Mouse (Mus musculus): Measurements from ENCODE around the gene Pip4k2b. TPM values are rescaled to one million over a fixed set of nuclear protein-coding genes. Genes with fewer than 3 reads are reported as not detected.

Pip4k2b gene
- polyA plus RNA-seq, 1 experiment from 2014 or later: 0.65 TPM

DNA sequence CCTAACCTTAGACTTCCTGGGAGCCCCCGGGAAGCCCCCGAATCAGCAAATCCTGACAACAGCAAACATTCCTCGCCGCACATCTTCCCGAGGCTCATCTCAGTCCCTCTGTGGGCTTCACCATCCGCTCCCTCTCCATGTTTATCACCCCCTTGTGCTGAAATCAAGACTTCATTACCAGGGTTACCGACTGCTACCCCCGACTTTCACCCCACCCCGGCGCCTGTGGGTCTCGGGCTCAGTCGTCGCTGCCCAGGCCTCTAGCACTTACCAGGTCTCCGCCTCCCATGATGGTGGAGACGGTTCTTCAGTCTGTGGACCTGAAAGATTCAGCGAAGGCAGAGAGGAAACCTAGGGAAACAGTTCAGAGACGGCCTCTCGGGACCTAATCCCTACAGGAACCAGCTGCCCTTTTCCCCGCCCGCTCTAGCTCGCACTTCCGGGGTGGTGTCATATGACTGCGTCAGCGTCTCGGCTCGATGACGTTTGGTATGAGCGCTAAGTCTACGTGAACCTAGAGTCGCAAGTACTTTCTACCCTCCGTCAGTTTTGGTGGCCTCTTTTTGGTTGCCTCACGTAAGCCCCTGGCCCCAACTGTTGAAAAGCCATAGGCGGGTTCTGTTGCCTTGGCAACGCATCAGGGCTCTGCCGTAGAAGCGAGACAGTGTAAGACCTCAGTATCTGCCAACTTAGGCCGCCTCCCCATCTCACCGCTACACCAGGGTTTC lies 21.8 kb upstream of the Pip4k2b start, which contains the start of gene Cwc25:
Cwc25 (minus strand) TSS at position 403 of the 728 bp plus-strand sequence.
- peak within 1 kb of the TSS; percentile 95 for H3K9ac ChIP-seq (ENCODE audit: low read depth, low read length)
- ATAC-seq (ENCODE audit: low read depth): peak; percentile 95
- H3K36me3 ChIP-seq (ENCODE audit: control insufficient read depth, insufficient read depth): peaks cover 16% of the 10 kb centered on the region
- H3K4me3 ChIP-seq (ENCODE audit: low read depth, low read length): peak within 1 kb of the TSS; percentile 96
- WGBS (ENCODE audit: insufficient replicate concordance): under 1% methylated on average over 38 of the region's 38 CpGs
- no peaks in the 10 kb centered on the region; the same call in 1 of the 2 replicates for H3K27me3 ChIP-seq (ENCODE audit: control insufficient read depth, insufficient read depth, low read depth, low read length)
- H3K4me2 ChIP-seq (ENCODE audit: low read depth, low read length): peak within 1 kb of the TSS; percentile 81
- H3K4me1 ChIP-seq (ENCODE audit: control insufficient read depth, low read depth, low read length): peaks cover 9% of the 10 kb centered on the region
- H3K27ac ChIP-seq (ENCODE audit: low read length): peak within 1 kb of the TSS; percentile 92
- H3K9me3 ChIP-seq (replicated peaks; ENCODE audit: control insufficient read depth, low read length): no peaks in the 10 kb centered on the region

DNA sequence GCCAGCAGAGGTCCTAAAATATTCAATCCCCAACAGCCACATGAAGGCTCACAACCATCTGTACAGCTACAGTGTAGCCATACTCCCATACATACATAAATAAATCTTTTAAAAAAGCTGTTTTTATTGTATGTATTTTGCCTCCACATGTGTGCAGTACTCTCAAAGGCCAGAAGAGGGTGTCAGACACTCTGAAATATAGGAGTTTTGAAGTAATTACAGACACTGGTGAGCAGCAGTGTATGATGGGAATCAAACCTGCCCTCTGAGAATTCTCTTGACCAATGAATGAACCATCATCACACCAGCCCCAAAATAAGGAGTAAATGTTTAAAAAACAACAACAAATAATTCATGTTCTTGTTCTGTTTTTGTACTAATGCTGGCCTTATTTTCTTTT lies 17.1 kb upstream of the Pip4k2b start:
- Histone ChIP-seq H3K36me3 (ENCODE audit: control insufficient read depth, insufficient read depth) (peaks cover 30% of the 10 kb centered on the region), H3K27ac (ENCODE audit: low read length) (no peak overlapping the region), H3K9me3 (replicated peaks; ENCODE audit: control insufficient read depth, low read length) (no peaks in the 10 kb centered on the region), H3K4me2 (ENCODE audit: low read depth, low read length) (no peak overlapping the region), H3K4me1 (ENCODE audit: control insufficient read depth, low read depth, low read length) (peaks cover 9% of the 10 kb centered on the region), H3K4me3 (ENCODE audit: low read depth, low read length) (no peak overlapping the region), H3K9ac (ENCODE audit: low read depth, low read length) (no peak overlapping the region), H3K27me3 (ENCODE audit: control insufficient read depth, insufficient read depth, low read depth, low read length) (no peaks in the 10 kb centered on the region)
- no peak for ATAC-seq (ENCODE audit: low read depth)

DNA sequence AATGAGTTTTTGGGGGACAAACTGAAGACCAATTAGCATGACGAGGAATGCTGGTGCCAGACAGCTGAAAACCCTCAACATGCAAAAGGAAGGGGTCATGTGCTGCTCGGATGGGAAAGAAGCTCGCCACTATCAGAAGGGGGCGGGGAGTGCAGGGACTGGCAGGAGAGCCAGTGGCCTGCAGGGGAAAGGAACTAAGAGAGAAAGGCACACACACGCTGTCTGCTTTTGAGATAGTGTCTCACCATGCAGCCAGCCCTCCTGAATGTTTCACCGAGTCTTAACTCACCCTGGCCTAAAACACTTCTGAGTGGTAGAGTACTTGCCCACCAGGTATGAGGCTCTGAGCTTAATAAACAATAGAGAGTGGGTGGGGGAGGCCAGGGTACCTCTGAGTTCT lies 14.4 kb upstream of the Pip4k2b start:
- Histone ChIP-seq H3K9me3 (replicated peaks; ENCODE audit: control insufficient read depth, low read length) (no peaks in the 10 kb centered on the region), H3K27me3 (ENCODE audit: control insufficient read depth, insufficient read depth, low read depth, low read length) (no peaks in the 10 kb centered on the region), H3K36me3 (ENCODE audit: control insufficient read depth, insufficient read depth) (peaks cover 31% of the 10 kb centered on the region), H3K4me3 (ENCODE audit: low read depth, low read length) (no peak overlapping the region), H3K4me2 (ENCODE audit: low read depth, low read length) (no peak overlapping the region), H3K4me1 (ENCODE audit: control insufficient read depth, low read depth, low read length) (no peaks in the 10 kb centered on the region), H3K9ac (ENCODE audit: low read depth, low read length) (no peak overlapping the region), H3K27ac (ENCODE audit: low read length) (no peak overlapping the region)
- WGBS (ENCODE audit: insufficient replicate concordance): 69% methylated on average over 6 of the region's 6 CpGs
- no peak for ATAC-seq (ENCODE audit: low read depth)

DNA sequence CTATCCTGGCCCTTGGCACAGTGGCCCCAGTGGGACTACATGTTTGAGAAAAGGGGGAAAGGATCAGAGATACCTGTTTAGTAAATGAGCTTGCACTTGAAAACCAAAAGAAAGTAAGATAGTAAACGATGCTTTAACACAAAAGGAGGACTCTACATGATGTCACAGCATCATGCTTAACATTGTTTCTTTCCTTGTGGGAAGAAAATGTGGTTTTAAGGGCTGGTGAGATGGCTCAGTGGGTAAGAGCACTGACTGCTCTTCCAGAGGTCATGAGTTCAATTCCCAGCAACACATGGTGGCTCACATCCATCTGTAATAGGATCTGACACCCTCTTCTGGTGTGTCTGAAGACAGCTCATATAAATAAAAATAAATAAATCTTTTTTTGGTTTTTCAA lies 13.6 kb upstream of the Pip4k2b start:
- H3K4me1 ChIP-seq (ENCODE audit: control insufficient read depth, low read depth, low read length): no peaks in the 10 kb centered on the region
- H3K27ac ChIP-seq (ENCODE audit: low read length): no peak overlapping the region
- 82% methylated on average over 1 of the region's 1 CpGs for WGBS (ENCODE audit: insufficient replicate concordance)
- no peak overlapping the region for H3K9ac ChIP-seq (ENCODE audit: low read depth, low read length)
- no peak overlapping the region for H3K4me3 ChIP-seq (ENCODE audit: low read depth, low read length)
- no peaks in the 10 kb centered on the region for H3K9me3 ChIP-seq (replicated peaks; ENCODE audit: control insufficient read depth, low read length)
- no peak for ATAC-seq (ENCODE audit: low read depth)
- no peaks in the 10 kb centered on the region for H3K27me3 ChIP-seq (ENCODE audit: control insufficient read depth, insufficient read depth, low read depth, low read length)
- no peak overlapping the region for H3K4me2 ChIP-seq (ENCODE audit: low read depth, low read length)
- H3K36me3 ChIP-seq (ENCODE audit: control insufficient read depth, insufficient read depth): peaks cover 38% of the 10 kb centered on the region

DNA sequence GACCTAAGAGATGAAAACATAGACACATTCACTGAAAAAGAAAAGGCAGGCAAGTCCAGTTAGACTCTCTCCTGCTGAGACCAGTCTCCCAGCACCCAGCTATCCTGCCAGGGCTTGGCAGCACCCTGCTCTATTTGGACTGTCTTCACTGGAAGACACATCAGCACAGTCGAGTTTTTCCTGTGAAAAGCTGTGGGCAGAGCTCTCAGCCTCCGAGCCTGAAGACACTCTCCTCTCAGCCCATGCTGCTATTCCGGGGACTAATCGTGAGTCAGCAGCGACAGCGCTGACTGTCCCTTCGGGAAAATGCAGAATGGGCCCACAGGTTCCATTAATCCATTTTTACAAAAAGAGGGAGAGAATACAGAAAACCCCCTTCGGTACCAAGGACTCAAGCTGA lies 8.8 kb upstream of the Pip4k2b start:
- no peak overlapping the region for H3K9ac ChIP-seq (ENCODE audit: low read depth, low read length)
- 82% methylated on average over 8 of the region's 8 CpGs for WGBS (ENCODE audit: insufficient replicate concordance)

DNA sequence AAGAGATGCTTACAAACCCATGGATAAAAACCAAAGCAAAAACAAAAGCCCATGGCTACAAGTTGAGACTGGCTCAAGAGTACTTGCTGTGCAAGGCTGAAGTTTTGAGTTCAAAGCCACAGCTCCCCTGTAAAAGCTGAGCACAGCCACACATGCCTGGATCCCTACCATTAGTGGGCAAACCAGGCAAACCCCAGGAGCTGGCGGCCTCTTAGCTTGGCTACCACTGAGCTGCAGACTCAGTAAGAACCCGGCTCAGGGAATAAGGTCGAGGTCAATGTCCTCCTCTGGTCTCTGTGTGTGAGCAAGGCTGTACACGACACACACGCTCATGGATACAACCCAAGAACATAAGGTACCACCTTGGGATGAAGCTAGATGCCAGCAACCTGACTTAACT lies 4.0 kb upstream of the Pip4k2b start:
- H3K36me3 ChIP-seq (ENCODE audit: control insufficient read depth, insufficient read depth): peaks cover 34% of the 10 kb centered on the region
- H3K27me3 ChIP-seq (ENCODE audit: control insufficient read depth, insufficient read depth, low read depth, low read length): no peaks in the 10 kb centered on the region
- no peak overlapping the region for H3K9ac ChIP-seq (ENCODE audit: low read depth, low read length)
- WGBS (ENCODE audit: insufficient replicate concordance): 78% methylated on average over 5 of the region's 5 CpGs
- H3K27ac ChIP-seq (ENCODE audit: low read length): no peak overlapping the region
- no peaks in the 10 kb centered on the region for H3K9me3 ChIP-seq (replicated peaks; ENCODE audit: control insufficient read depth, low read length)
- no peak overlapping the region for H3K4me3 ChIP-seq (ENCODE audit: low read depth, low read length)
- H3K4me1 ChIP-seq (ENCODE audit: control insufficient read depth, low read depth, low read length): peaks cover 12% of the 10 kb centered on the region
- ATAC-seq (ENCODE audit: low read depth): no peak
- H3K4me2 ChIP-seq (ENCODE audit: low read depth, low read length): no peak overlapping the region

More for the DNA sequence above, 8.8 kb upstream of the Pip4k2b start:
- ATAC-seq (ENCODE audit: low read depth): no peak
- peaks cover 43% of the 10 kb centered on the region for H3K36me3 ChIP-seq (ENCODE audit: control insufficient read depth, insufficient read depth)
- H3K4me3 ChIP-seq (ENCODE audit: low read depth, low read length): no peak overlapping the region
- H3K9me3 ChIP-seq (replicated peaks; ENCODE audit: control insufficient read depth, low read length): no peaks in the 10 kb centered on the region
- no peak overlapping the region for H3K4me2 ChIP-seq (ENCODE audit: low read depth, low read length)
- no peaks in the 10 kb centered on the region for H3K4me1 ChIP-seq (ENCODE audit: control insufficient read depth, low read depth, low read length)
- no peaks in the 10 kb centered on the region for H3K27me3 ChIP-seq (ENCODE audit: control insufficient read depth, insufficient read depth, low read depth, low read length)
- H3K27ac ChIP-seq (ENCODE audit: low read length): no peak overlapping the region

DNA sequence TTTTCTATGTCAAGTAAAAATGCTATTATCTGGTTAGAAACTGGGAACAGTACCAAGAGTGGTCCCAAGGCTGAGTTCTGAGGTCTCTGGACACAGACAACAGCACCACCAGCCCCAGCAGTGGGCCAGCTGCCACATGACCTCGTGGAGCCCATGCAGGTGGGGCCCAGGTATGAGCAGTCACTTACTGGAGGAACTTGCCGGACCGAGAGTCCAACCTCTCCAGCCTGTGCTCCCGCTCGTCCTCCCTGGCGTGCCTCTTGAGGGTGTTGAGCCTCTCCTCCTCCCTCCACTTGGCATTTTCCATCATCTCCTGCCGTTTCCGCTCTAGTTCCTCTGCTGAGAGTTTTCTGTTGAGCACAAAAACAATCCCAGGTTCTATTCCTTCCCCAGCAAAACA lies 3.3 kb upstream of the Pip4k2b start:
- Histone ChIP-seq H3K27ac (ENCODE audit: low read length) (no peak overlapping the region), H3K4me3 (ENCODE audit: low read depth, low read length) (no peak overlapping the region), H3K36me3 (ENCODE audit: control insufficient read depth, insufficient read depth) (peaks cover 28% of the 10 kb centered on the region), H3K9me3 (replicated peaks; ENCODE audit: control insufficient read depth, low read length) (no peaks in the 10 kb centered on the region), H3K4me1 (ENCODE audit: control insufficient read depth, low read depth, low read length) (peaks cover 19% of the 10 kb centered on the region), H3K4me2 (ENCODE audit: low read depth, low read length) (no peak overlapping the region), H3K27me3 (ENCODE audit: control insufficient read depth, insufficient read depth, low read depth, low read length) (no peaks in the 10 kb centered on the region), H3K9ac (ENCODE audit: low read depth, low read length) (no peak overlapping the region)
- no peak for ATAC-seq (ENCODE audit: low read depth)
- WGBS (ENCODE audit: insufficient replicate concordance): 83% methylated on average over 8 of the region's 8 CpGs

DNA sequence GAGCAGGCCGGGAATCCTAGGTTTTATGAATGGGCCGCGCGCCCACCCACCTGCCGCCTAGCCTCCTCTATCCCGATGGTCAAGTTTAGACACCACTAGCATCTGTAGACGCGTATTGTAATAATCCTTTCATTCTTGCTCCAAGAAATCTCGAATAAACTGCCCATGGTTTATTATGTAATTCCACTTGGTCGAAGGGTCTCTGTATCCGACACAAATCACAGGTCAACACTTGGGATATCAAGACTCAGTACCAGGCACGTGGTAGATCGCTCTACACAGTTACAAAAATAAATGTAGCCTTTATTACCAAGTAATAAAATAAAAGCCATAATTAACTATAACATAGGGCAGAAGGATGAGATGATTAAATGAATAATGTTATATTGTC lies 822 bp upstream of the Pip4k2b start:
- no peak for ATAC-seq (ENCODE audit: low read depth)
- Histone ChIP-seq H3K9me3 (replicated peaks; ENCODE audit: control insufficient read depth, low read length) (no peaks in the 10 kb centered on the region), H3K9ac (ENCODE audit: low read depth, low read length) (peak overlapping the region; percentile 92), H3K36me3 (ENCODE audit: control insufficient read depth, insufficient read depth) (peaks cover 11% of the 10 kb centered on the region), H3K4me3 (ENCODE audit: low read depth, low read length) (peak overlapping the region; percentile 85), H3K27ac (ENCODE audit: low read length) (no peak overlapping the region; the same call in 1 of the 2 replicates), H3K27me3 (ENCODE audit: control insufficient read depth, insufficient read depth, low read depth, low read length) (no peaks in the 10 kb centered on the region), H3K4me2 (ENCODE audit: low read depth, low read length) (peak overlapping the region; percentile 89), H3K4me1 (ENCODE audit: control insufficient read depth, low read depth, low read length) (peaks cover 24% of the 10 kb centered on the region)
- 6% methylated on average over 13 of the region's 13 CpGs for WGBS (ENCODE audit: insufficient replicate concordance)

DNA sequence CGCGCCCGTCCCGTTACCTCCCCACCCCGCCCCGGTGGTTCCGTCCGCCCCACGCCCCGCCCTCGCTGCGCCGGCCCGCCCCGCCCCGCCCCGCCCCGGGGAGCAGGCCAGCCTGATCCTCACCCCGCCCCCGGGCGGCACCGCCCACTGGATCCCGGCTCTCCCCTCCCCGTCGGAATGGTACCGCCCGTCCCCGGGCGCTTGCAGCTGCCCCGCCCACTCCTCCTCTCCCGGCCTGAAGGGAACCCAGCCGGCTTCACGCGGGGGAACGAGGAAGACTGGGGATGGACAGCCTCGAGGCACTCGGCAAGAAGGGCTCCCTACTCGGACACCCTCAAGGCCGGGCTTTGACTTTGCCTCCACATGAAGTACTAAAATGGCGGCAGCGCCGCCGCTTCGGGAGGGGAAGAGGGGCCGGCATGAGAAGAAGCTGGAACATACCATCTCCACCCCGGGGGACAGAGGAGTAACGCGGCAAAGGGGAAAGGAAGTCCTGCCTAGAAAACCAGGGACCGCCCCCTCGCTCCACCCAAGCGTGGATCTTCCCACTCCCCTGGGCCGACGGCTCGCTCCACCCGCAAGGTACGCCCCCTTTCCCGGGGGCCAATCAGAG lies 320 bp upstream of the Pip4k2b start:
- peak; percentile 92 for ATAC-seq (ENCODE audit: low read depth)
- Histone ChIP-seq H3K9me3 (replicated peaks; ENCODE audit: control insufficient read depth, low read length) (no peaks in the 10 kb centered on the region), H3K27ac (ENCODE audit: low read length) (peak overlapping the region; percentile 88), H3K4me2 (ENCODE audit: low read depth, low read length) (peak overlapping the region; percentile 98), H3K4me1 (ENCODE audit: control insufficient read depth, low read depth, low read length) (peaks cover 27% of the 10 kb centered on the region), H3K36me3 (ENCODE audit: control insufficient read depth, insufficient read depth) (peaks cover 8% of the 10 kb centered on the region), H3K27me3 (ENCODE audit: control insufficient read depth, insufficient read depth, low read depth, low read length) (no peaks in the 10 kb centered on the region), H3K4me3 (ENCODE audit: low read depth, low read length) (peak overlapping the region; percentile 85), H3K9ac (ENCODE audit: low read depth, low read length) (peak overlapping the region; percentile 92)
- under 1% methylated on average over 35 of the region's 57 CpGs for WGBS (ENCODE audit: insufficient replicate concordance)

Data from liver, embryonic 16.5 days (tissue).